Mouse (Mus musculus) left cerebral cortex, adult 8-10 months (tissue): Measurements from ENCODE around the gene Mok. TPM values are rescaled to one million over a fixed set of nuclear protein-coding genes. Genes with fewer than 3 reads are reported as not detected.

Experiments used
- DNase-seq, 2 experiments: peaks; one replicate each; pipeline ENCODE4 v3.0.0; 2022; ENCODE audit warnings: low spot score in 2 of 2
- total RNA-seq, 4 experiments: library from RNA; stranded (reverse); gene quantifications; 2 replicates each; pipeline ENCODE4 v1.2.4; 2022

The Mok gene
- total RNA-seq, 4 experiments from 2014 or later: 9.8 to 11.6 (median 10.5) TPM

DNA sequence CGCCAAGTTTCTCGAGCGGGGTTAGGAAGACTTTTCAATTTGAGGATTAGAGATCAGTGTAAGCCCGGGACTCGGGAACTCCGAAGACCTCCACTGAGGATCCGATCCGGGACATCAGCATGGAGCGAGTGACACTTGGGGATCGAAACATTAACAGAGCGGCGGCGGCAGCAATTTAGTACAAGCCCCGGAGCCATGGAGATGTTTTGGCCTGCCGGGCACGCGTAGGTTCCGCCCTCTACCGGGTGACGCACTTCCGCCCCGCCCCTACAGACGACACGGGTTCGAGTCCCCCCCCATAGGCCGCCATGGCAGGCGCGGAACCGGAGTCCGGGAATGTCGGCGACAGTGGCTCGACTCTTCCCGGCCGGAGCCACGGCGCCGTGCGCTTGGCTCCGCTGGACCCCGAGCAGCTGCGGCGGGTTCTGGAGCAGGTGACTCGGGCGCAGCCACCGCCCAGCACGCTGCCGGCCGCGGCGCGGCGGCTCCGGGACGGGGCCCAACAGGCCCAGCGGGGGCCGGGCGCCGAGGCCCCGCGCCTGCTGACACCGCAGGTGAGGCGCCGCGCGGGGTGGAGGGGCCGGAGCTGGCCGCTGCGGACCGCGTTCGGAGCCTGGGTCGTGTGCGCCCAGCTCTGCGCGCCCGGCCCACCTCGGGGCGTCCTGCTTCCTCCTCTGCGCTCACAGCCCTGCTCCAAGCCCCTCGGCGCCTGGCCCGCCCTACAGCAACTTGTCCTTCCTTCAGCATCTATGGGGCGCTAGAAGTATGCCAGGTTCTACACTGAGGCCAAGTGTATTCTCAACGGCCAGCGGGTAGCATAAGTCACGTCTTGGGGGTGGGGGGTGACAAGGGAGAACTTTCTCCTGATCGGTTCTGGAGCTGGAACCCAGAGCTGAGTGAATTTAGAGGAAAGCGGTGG lies 9.5 kb upstream of the Mok start, which contains the start of gene Zfp839:
Zfp839 (plus strand) TSS at position 244 of the 919 bp plus-strand sequence.
- peak; percentile 78 to 87 for DNase-seq

DNA sequence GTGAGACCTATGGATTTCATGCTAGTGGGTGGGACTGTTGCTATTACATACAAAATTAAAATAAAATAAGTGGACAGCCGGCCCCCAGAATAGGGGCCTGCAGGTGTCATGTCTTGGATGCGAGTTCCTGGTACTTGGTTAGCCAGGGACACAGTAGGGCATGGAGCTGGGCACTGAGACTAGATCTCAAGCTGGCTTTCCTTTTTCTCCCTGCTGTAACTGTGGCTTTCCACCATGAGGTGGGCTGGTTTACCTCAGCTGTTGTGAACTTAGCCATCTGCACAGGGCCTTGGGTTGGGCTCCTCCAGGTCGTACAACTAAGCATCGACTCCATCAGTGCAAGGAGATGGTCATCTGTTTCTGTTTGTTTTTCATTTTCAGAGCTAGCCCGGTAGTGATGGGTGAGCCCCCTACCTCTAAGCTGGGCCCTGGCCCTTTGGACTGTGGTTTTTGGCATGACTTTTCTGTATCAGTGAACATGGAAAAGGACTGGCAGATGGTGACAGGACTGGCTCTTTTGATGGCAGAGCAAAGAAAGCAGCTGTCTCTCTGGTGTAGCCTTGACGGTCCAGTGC lies 5.5 kb upstream of the Mok start:
- DNase-seq: no peak

DNA sequence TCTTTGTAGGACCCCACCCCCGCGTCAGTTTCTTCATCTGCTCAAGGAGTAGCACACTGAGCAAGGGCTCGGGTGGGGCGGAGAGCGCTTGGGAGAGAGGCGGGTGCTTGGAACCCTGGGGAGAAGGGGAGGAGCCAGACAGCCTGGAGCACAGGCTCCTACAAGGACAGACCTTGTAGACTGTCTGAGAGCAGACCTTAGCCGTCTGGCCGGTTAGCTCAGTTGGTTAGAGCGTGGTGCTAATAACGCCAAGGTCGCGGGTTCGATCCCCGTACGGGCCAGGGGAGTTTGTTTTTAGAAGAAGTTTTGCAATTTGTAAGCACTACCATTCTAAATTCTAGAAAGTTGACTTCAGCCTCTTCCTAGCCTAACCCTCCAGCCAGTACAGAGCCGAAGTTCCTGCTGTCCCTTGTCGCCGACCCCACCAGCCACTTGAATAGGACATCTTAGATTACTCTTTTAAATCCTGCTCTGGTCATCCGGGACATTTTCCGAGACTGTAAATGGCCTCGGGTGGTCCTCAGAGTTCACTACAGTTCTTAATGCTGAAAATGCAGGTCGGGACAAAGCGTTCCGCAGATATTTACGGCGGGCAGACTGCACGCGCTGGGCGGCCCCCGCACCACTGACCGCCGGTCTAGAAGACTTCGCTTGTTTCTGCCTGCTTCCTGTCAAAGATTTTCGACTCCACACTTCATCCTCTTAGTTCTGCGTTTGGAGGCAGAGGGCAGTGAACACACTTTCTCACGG lies 4.6 kb upstream of the Mok start:
- peak; percentile 73 to 74 for DNase-seq

DNA sequence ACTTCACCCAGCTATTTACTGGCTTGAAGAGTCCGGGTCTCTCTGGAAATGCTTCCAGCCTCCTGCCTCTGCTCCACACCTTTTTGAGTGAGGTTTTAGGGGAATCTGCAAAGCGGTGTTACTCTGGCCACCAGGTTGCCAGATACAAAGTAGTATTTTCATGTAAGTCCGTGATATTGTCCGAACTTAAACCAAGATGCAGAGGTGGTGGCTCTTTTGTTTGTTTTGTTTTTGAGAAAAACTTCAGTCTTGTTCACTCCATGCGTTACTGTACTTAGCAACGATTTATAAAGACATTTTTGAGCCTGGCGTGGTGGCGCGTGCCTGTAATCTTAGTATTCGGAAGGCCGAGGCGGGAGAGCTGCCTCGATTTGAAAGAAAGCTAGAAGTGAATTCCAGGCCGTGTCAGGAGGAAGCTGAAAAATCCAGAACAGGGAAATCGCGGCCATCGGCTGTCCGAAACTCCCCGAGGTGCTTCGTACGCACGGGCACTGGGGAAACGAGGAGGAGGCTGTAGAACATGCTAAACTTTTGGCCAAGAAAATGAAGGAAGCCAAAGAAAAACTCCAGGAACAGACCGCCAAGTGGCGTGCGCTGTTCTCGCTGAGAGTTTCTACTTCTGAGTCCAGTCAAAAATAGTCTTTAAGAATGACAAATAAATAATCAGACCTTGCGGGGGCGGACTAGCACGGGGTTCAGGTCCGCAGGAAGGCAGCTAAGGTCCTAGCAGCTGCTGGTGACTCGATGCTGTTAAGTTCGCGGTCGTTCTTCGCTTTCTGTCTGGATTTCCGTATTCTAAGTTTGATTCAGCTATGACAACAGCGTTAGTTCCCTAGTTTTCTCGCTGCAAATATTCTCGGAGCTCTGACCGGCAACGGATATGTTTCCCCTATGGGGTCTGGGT lies 3.7 kb upstream of the Mok start:
- DNase-seq: no peak

DNA sequence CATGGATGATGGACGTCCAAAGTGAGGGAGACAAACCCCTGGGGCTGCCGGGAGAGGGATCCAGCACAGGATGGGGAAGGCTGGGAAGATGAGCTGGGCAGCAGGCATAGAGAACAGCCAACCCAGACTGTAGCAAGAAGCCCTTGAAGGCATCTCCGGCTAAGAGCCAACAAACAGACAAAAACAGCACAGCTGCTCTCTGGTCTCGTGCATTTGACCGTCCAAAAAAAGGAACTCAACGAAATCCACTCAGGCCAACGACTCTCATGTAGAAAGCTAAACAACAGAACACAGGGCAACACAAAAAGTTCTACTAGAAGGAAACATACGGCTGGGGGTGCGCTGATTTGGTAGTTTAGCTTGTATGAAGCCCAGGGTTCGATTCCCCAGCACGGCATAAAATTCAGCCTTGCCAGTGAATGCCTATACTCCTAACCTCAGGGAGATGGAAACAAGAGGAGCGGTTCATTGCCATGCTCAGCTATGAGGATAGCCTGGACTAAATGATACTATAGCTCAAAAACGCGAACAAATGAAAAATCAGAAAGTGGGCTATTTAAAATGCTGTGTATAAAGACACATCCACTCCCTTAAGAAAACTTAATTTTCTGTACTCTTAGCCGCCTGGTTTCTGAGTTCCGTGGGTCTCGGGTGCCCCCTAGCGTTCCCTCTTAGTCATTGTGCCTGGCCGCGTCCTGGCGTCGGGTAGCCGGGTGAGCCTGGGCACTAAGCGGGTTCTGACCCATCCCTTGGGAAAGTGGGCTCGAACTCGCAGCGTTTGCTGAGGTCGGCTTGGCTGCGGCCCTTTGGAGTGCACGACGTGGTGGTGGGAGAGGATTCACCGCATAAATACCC lies 2.7 kb upstream of the Mok start:
- peak in 1 of 2 experiments; percentile 70 for DNase-seq

DNA sequence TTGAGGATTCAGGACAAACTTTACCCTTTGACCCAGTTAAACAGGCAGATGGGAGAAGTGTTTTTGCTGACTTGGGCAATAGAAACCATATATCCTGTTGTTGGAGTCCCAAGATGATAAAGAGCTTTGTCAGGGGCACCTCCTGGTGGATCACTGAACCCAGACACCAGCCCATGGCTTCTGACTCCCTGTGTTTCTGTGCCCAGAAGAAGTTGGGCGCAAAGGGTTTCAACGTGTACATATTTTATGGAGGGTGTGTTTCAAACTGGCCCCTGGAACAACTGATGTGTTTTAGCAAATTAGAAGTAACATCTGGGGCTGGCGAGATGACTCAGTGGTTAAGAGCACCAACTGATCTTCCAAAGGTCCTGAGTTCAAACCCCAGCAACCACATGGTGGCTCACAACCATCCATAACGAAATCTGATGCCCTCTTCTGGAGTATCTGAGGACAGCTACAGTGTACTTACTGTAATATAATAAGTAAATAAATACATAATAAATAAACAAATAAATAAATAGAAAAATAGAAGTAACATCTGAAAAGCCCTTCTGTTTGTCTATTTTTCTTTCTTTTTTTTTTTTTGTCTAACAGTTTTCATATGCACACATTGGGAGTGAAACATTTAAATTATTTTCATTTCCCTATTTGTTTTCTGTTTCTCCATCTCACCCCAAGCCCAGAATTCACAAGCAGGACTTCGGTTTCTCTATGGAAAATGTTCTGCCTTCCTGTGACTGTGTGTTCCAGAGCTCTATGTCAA lies 1.2 kb upstream of the Mok start:
- no peak for DNase-seq

DNA sequence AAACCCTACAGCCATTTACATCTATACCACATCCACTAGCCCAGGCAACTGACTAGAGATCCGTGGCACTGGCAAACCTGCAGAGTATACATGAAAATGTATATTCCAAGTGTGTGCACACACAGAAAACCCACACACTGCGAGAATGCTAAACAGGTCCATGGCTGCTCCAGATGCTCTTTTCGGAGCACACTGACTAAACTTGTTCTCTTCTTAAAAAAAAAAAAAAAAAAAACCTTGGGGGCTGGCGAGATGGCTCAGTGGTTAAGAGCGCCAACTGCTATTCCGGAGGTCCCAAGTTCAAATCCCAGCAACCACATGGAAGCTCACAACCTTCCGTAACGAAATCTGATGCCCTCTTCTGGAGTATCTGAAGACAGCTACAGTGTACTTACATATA lies 2.9 kb downstream of the Mok start:
- DNase-seq: no peak

DNA sequence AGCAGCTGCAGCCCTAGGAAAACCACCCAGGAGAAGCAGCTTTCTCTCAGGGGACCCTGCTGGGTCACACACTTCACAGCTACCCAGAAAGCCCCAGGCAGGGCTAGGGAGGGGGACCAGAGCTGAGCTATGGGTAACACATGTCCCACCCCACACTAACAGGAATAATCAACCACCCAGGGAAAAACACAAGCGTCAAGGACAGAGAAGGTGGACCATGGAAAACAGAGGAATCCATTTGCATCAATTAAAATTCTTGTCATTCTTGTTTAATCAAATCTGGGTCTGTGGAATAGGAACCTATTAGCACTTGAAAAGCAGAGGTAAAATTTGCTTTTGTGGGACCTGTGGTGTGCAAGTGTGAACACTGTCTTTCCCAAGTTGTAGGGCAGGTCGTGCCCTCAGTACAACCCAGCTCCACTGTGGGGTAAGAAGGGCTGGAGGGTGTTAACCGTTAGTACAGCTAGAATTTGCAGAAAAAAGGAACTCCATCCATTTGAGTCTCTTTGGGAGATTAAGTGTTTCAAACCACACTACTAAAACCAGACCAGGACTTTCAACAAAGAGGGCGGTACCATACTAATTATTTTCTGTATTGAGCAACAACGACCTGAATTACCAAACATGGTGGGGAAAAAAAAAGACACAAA lies 3.4 kb downstream of the Mok start:
- DNase-seq: no peak

DNA sequence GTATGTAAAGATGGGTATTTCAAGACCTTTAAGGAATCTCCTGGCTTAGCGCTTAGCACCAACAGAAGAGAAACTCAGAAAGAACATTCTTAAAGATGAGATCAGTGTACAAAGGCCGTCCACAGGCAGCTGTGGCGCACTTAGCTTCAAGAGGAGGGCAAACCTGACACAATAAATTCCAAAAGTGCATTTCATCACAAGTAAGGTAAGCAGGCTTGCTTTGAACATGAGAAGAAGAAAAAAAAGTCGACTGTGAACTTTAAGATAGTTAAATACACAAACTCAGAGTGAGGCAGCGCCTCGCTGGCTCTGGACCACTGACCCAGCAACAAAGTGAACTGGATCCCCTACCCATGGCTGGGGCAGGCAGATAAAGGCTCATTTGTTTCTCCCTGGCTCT lies 4.0 kb downstream of the Mok start:
- no peak for DNase-seq

DNA sequence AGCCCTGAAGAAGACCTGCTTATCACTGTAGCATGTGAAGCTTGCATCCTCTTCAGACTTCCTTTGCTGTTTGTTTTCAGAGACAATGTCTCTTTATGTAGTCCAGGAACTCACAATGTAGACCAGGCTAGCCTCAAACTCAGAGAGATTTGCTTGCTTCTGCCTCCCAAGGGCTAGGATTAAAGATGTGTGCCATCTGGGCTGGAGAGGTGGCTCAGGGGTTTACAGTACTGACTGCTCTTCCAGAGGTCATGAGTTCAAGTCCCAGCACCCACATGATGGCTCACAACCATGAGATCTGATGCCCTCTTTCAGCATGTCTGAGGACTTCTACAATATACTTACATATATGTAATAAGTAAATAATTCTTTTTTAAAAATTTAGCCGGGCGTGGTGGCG lies 5.6 kb downstream of the Mok start:
- DNase-seq: no peak

DNA sequence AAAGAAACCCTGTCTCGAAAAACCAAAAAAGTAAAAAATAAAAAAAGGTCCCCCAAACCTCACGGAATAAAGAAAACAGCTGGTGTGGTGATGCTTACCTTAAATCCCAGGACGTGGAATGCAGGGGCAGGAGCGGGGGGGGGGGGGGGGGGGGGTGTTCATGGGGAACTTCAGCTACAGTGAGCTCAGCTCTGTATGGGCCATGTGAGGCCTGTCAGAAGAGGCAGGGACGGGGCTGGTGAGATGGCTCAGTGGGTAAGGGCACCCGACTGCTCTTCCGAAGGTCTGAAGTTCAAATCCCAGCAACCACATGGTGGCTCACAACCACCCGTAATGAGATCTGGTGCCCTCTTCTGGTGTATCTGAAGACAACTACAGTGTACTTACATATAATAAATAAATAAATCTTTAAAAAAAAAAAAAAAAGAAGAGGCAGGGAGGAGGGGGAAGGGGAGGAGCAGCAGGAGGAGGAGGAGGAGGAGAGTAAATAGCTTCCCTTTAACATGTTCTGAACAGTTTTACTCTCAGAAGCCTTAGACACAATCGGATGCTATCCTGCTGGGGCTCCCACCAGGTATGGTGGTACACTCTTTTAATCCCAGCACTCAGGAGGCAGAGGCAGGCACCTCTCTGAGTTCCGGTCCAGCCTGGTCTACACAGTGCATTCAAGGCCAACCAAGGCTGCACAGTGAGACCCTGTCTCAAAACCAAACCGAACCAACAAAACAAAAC lies 10.3 kb downstream of the Mok start:
- DNase-seq: no peak

DNA sequence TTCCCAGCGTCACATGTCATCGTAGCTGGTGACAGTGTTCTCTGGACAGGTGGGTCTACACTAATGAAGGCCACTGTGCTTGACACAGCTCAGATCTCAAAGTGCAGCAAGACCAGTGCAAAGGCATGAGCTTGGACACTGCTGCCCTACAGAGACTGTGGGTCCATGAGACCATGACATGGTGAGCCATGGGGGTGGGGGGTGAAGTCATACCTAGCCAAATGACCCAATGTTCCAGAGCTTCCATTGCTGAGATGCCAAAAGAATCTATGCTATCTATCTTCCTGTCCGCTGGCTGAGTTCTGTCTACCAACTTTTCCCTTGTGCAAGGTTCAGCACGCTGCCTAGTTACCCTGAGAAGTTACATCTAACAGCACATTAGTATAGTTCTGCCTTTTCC lies 11.8 kb downstream of the Mok start:
- DNase-seq: no peak

DNA sequence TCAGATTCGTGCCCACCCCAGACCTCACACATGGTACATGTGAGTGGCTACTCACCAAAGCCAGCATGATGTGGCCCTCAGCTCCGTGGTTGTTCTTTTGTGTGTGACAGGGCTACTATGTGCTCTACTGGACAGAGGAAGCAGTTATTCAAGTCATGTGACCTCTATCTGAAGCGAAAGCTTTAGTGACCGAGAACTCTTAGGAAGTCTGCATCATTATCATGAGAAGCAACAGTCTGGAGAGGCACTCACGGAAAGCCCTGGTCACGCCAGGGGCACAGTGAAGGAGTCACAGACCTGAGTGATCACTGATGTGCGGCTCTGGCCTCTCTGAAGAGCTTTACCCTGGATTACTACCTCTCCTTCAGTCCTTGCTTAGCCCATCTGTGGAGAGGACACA lies 18.4 kb downstream of the Mok start:
- DNase-seq: no peak

DNA sequence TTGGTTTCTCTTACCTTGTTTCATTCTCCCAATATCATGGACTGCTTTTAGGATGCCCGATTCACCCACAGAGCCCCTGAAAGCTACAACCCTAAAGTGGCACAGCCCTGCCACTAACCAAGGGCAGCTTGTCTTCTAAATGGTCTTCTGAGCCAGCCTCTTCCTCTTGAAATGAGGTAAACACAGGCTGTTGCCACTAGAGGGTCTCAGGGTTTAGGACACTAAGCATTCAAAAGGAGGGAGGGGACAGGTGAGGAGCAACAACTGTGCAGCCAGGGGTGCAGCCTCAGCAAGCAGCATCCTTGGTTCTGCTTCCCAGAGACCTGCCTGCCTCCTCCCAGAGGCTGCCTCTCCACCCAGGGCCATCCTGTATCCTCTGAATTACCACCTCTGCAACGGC lies 19.0 kb downstream of the Mok start:
- DNase-seq: no peak

DNA sequence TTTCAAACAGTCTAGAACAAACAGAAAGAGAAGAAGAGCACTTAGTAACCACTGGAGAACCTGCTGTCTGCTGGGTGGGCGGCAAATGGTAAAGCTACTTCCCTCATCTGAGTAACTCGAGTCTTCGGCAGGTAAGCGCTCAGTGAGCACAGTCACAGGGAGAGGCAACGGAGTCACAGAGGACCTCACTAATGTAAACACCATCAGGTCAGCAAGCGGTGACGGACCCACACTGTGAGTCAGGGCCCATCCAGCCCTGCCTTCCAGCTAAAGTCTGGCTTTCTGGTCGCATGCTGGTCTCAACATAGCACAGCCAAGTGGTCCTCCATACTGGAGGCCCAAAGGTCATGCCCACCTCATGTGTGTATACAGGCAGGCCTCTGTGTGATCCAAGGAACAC lies 21.4 kb downstream of the Mok start:
- no peak for DNase-seq

DNA sequence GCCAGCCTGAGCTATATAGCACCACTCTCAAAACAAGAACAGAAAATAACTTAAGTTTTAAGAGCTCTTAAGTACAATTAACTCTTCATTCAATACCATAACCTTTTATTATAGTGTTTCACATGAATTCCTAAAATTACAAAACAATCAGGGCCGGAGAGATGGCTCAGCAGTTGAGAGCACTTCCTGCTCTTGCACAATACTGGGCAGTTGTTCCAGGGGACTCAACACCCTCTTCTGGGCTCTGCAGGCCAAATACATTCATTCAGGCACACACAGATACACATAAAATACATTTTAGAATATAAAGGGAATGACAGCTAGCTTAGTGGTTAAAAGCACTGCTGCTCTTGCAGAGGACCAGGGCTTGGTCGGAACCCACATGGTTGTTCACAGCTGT lies 23.9 kb downstream of the Mok start:
- DNase-seq: no peak

DNA sequence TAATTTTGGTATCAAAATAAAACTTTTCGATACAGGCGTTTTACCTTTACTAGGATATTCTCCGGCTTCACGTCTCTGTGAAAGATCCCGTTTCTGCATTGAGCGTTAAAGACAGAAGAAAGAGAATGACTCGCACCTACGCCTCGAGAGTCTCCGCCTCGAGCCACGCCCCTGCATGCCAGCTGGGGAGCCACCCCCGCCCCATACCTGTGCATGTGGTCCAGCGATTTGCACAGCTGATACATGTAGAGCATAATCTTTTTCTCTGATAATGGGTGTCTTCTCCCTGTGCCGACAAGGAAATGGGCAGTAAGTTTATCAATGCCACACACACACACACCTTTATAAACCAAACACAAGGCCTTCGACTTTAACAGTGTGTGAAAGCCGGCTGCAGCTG lies 25.8 kb downstream of the Mok start:
- DNase-seq: no peak

DNA sequence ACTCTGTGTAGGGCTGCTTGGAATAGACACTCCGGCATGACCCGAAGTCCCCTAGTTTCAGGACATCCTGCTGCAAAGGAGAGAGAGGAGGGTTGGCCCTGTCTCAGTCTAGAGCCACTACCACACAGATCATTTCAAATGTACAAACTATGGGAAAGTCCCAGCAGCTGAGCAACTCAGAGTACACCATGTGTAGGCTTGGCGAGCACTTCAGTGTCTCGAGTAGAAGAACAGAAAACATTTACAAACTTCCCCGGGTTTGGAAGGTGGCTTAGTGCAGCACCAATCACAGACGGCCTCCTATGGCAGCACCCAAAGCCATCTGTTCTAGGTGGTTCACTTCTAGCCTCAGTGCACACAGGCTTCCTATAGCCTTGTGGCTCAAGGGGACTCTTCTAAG lies 27.1 kb downstream of the Mok start:
- no peak for DNase-seq
